Mouse (Mus musculus) CH12.LX (cell line): ENCODE results near the gene Ubtd2. TPM values are rescaled to one million over a fixed set of nuclear protein-coding genes. Genes with fewer than 3 reads are reported as not detected.

Source experiments
- DNase-seq: peaks from one replicate; pipeline ENCODE4 v3.0.0-alpha.2; 2013; ENCODE audit errors: extremely low read depth
- H3K27ac ChIP-seq: 2 replicates; pipeline ENCODE4 v1.5.1; 2012; ENCODE audit warnings: low read depth, mild to moderate bottlenecking, control low read depth, moderate library complexity; ENCODE audit not compliant: insufficient read depth
- H3K27me3 ChIP-seq: replicated peaks from 2 replicates; pipeline ENCODE3; 2012; ENCODE audit warnings: inconsistent platforms
- H3K36me3 ChIP-seq, 2 experiments: replicated peaks in 1 of 2; 2 replicates each; pipeline versions ENCODE3 to v1.6.1; 2012; ENCODE audit warnings: inconsistent platforms in 1 of 2, low read length in 1 of 2, mild to moderate bottlenecking in 1 of 2, mixed read lengths in 1 of 2, moderate library complexity in 1 of 2; ENCODE audit not compliant: control insufficient read depth in 1 of 2, insufficient read depth in 1 of 2
- H3K4me1 ChIP-seq, 2 experiments: 2 replicates each; pipeline ENCODE4 v1.6.1; 2012; ENCODE audit warnings: inconsistent platforms in 1 of 2, moderate library complexity in 1 of 2; ENCODE audit not compliant: insufficient read depth in 2 of 2, control insufficient read depth in 1 of 2
- H3K4me2 ChIP-seq: 2 replicates; pipeline ENCODE4 v1.6.1; 2012; ENCODE audit warnings: low read depth, mild to moderate bottlenecking, control low read depth; ENCODE audit not compliant: poor library complexity, insufficient read depth, severe bottlenecking
- H3K4me3 ChIP-seq, 3 experiments: fragments of 150-350 bp in 1 of 3; sonication (generic) in 1 of 3; replicated peaks in 1 of 3; 2 replicates each; pipeline versions ENCODE3 to v1.5.1; 2011 to 2012; ENCODE audit warnings: low read depth in 2 of 3, low read length in 2 of 3, mild to moderate bottlenecking in 2 of 3, moderate library complexity in 2 of 3, control low read depth in 1 of 3, improper control_type of control experiment in 1 of 3, inconsistent platforms in 1 of 3, mixed read lengths in 1 of 3; ENCODE audit not compliant: poor library complexity in 1 of 3
- H3K79me2 ChIP-seq: replicated peaks from 2 replicates; pipeline ENCODE4 v1.6.1; 2012; ENCODE audit warnings: mild to moderate bottlenecking, moderate library complexity; ENCODE audit not compliant: control insufficient read depth, poor library complexity, insufficient read depth, severe bottlenecking; ENCODE audit errors: extremely low read depth
- H3K9ac ChIP-seq: 2 replicates; pipeline ENCODE4 v1.6.1; 2012; ENCODE audit warnings: low read depth, mild to moderate bottlenecking, control low read depth, moderate library complexity; ENCODE audit not compliant: insufficient read depth
- H3K9me3 ChIP-seq: replicated peaks from 2 replicates; pipeline ENCODE3; 2012; ENCODE audit warnings: low read length, inconsistent platforms, mixed read lengths
- BHLHE40 ChIP-seq: IDR thresholded peaks from 2 replicates; pipeline ENCODE4 v1.6.1; 2011; ENCODE audit warnings: mild to moderate bottlenecking, low read depth, low read length, improper control_type of control experiment
- CHD1 ChIP-seq: IDR thresholded peaks from 2 replicates; pipeline ENCODE4 v1.6.1; 2012; ENCODE audit warnings: low read depth, low read length, improper control_type of control experiment, inconsistent platforms
- CTCF ChIP-seq, 2 experiments: IDR thresholded peaks in 1 of 2; conservative IDR thresholded peaks in 1 of 2; 2 replicates each; pipeline ENCODE4 v1.5.1; 2011 to 2012; ENCODE audit warnings: low read depth in 2 of 2, low read length in 2 of 2, improper control_type of control experiment in 1 of 2, inconsistent platforms in 1 of 2, mild to moderate bottlenecking in 1 of 2, moderate library complexity in 1 of 2
- E2F4 ChIP-seq: IDR thresholded peaks from 2 replicates; pipeline ENCODE4 v1.6.1; 2011; ENCODE audit warnings: low read depth, low read length, improper control_type of control experiment; ENCODE audit not compliant: insufficient replicate concordance
- ELF1 ChIP-seq: IDR thresholded peaks from 2 replicates; pipeline ENCODE4 v1.6.1; 2014; ENCODE audit warnings: low read depth, mild to moderate bottlenecking, inconsistent platforms, low read length, improper control_type of control experiment
- EP300 ChIP-seq: IDR thresholded peaks from 2 replicates; pipeline ENCODE4 v1.6.1; 2011; ENCODE audit warnings: low read length, improper control_type of control experiment
- ETS1 ChIP-seq: conservative IDR thresholded peaks from 2 replicates; pipeline ENCODE4 v1.6.1; 2012; ENCODE audit warnings: low read depth, mild to moderate bottlenecking, inconsistent platforms, low read length, improper control_type of control experiment, moderate library complexity
- GABPA ChIP-seq: IDR thresholded peaks from 2 replicates; pipeline ENCODE4 v1.6.1; 2012; ENCODE audit warnings: low read depth, low read length, improper control_type of control experiment, inconsistent platforms; ENCODE audit not compliant: insufficient replicate concordance
- HCFC1 ChIP-seq: IDR thresholded peaks from 2 replicates; pipeline ENCODE4 v1.6.1; 2012; ENCODE audit warnings: low read depth, mild to moderate bottlenecking, inconsistent platforms, low read length, improper control_type of control experiment
- JUN ChIP-seq: IDR thresholded peaks from 2 replicates; pipeline ENCODE4 v1.6.1; 2011; ENCODE audit warnings: low read depth, mild to moderate bottlenecking, low read length, improper control_type of control experiment, moderate library complexity; ENCODE audit not compliant: insufficient read depth
- KAT2A ChIP-seq: IDR thresholded peaks from 2 replicates; pipeline ENCODE4 v1.6.1; 2012; ENCODE audit warnings: low read length, improper control_type of control experiment, inconsistent platforms; ENCODE audit not compliant: insufficient replicate concordance
- MAX ChIP-seq: IDR thresholded peaks from 2 replicates; pipeline ENCODE4 v1.6.1; 2011; ENCODE audit warnings: low read length, improper control_type of control experiment
- MAZ ChIP-seq: IDR thresholded peaks from 2 replicates; pipeline ENCODE4 v1.6.1; 2012; ENCODE audit warnings: low read depth, mild to moderate bottlenecking, inconsistent platforms, low read length, improper control_type of control experiment, moderate library complexity
- MEF2A ChIP-seq: IDR thresholded peaks from 2 replicates; pipeline ENCODE4 v1.6.1; 2014; ENCODE audit warnings: low read depth, mild to moderate bottlenecking, inconsistent platforms, low read length, improper control_type of control experiment, borderline replicate concordance
- MXI1 ChIP-seq: IDR thresholded peaks from 2 replicates; pipeline ENCODE4 v1.6.1; 2011; ENCODE audit warnings: mild to moderate bottlenecking, low read depth, low read length, improper control_type of control experiment
- NELFE ChIP-seq: IDR thresholded peaks from 2 replicates; pipeline ENCODE4 v1.6.1; 2011; ENCODE audit warnings: low read depth, low read length, improper control_type of control experiment
- PAX5 ChIP-seq: IDR thresholded peaks from 2 replicates; pipeline ENCODE4 v1.6.1; 2012; ENCODE audit warnings: low read length, inconsistent platforms, mixed read lengths
- POLR2A ChIP-seq: IDR thresholded peaks from 2 replicates; pipeline ENCODE4 v1.6.1; 2011; ENCODE audit warnings: low read depth, mild to moderate bottlenecking, improper control_type of control experiment, low read length
- POLR2AphosphoS2 ChIP-seq: IDR thresholded peaks from 2 replicates; pipeline ENCODE4 v1.6.1; 2011; ENCODE audit warnings: low read depth, low read length, improper control_type of control experiment
- RAD21 ChIP-seq: IDR thresholded peaks from 2 replicates; pipeline ENCODE4 v1.6.1; 2011; ENCODE audit warnings: low read depth, mild to moderate bottlenecking, low read length, improper control_type of control experiment, moderate library complexity
- RCOR1 ChIP-seq: conservative IDR thresholded peaks from 2 replicates; pipeline ENCODE4 v1.6.1; 2012; ENCODE audit warnings: low read depth, mild to moderate bottlenecking, inconsistent platforms, low read length, improper control_type of control experiment
- SMC3 ChIP-seq: IDR thresholded peaks from 2 replicates; pipeline ENCODE4 v1.6.1; 2011; ENCODE audit warnings: low read depth, low read length, improper control_type of control experiment
- TBP ChIP-seq: conservative IDR thresholded peaks from 2 replicates; pipeline ENCODE4 v1.6.1; 2011; ENCODE audit warnings: low read depth, low read length, improper control_type of control experiment
- USF1 ChIP-seq: IDR thresholded peaks from 2 replicates; pipeline ENCODE4 v1.6.1; 2014; ENCODE audit warnings: low read depth, mild to moderate bottlenecking, inconsistent platforms, low read length, improper control_type of control experiment
- USF2 ChIP-seq: conservative IDR thresholded peaks from 2 replicates; pipeline ENCODE4 v1.6.1; 2011; ENCODE audit warnings: low read depth, low read length, improper control_type of control experiment
- ZC3H11A ChIP-seq: IDR thresholded peaks from 2 replicates; pipeline ENCODE4 v1.6.1; 2012; ENCODE audit warnings: low read depth, mild to moderate bottlenecking, inconsistent platforms, low read length, improper control_type of control experiment
- ZKSCAN1 ChIP-seq: IDR thresholded peaks from 2 replicates; pipeline ENCODE4 v1.6.1; 2012; ENCODE audit warnings: low read depth, inconsistent platforms, low read length, improper control_type of control experiment, borderline replicate concordance
- ZMIZ1 ChIP-seq: IDR thresholded peaks from 2 replicates; pipeline ENCODE4 v1.6.1; 2012; ENCODE audit warnings: low read depth, mild to moderate bottlenecking, inconsistent platforms, low read length, improper control_type of control experiment
- ZNF384 ChIP-seq: IDR thresholded peaks from 2 replicates; pipeline ENCODE4 v1.6.1; 2012; ENCODE audit warnings: low read depth, low read length, improper control_type of control experiment, inconsistent platforms
- dilution Hi-C: fragments of 300-500 bp; cut with MboI; formaldehyde crosslinking; loops from 2 replicates; pipeline ENCODE4 v1.14.3; 2020; ENCODE audit warnings: low sequenced_read_pairs; ENCODE audit not compliant: extremely low pct_unique_long_range_greater_than_20kb, extremely low pct_ligation_motif_present
- in situ Hi-C: fragments of 300-500 bp; cut with MboI; formaldehyde crosslinking; loops from 3 replicates; pipeline ENCODE4 v1.14.3; 2019; ENCODE audit warnings: low sequenced_read_pairs, low pct_ligation_motif_present, low pct_unique_long_range_greater_than_20kb, mixed read lengths
- polyA plus RNA-seq: library from polyadenylated mRNA; unstranded; fragments of >175 nt; gene quantifications from 2 replicates; pipeline ENCODE4 v1.2.1, GENCODE M21; 2012; ENCODE audit warnings: low read depth; ENCODE audit not compliant: insufficient read length
- total RNA-seq, 2 experiments: library from RNA; depleted of rRNA; stranded (reverse); fragments of 300-350 nt in 1 of 2; fragments of >200 nt in 1 of 2; gene quantifications; 2 replicates each; pipeline ENCODE4 v1.2.3; 2012 to 2014

Ubtd2 gene
- total and polyA plus RNA-seq, 3 experiments = 10.3 to 18.2 (median 17.8) TPM

GRCm38 (mm10) chr11:32542181-32542580 lies 87.0 kb downstream of the Ubtd2 start:
- DNase-seq = no peak
- in situ Hi-C loops (no loop called here), dilution Hi-C loops (no loop called here)
- peaks cover 37 to 98% of the 10 kb centered on the region in 2 experiments for H3K4me1 ChIP-seq
- H3K79me2 ChIP-seq = no peaks in the 10 kb centered on the region
- peak overlapping the region; percentile 76 for H3K4me2 ChIP-seq
- H3K27me3 ChIP-seq = no peaks in the 10 kb centered on the region
- no peaks in the 10 kb centered on the region for H3K9me3 ChIP-seq
- peak overlapping the region; percentile 58 for H3K9ac ChIP-seq
- H3K36me3 ChIP-seq = peaks cover 0 to 49% of the 10 kb centered on the region in 2 experiments
- peak overlapping the region in 2 of 3 experiments; percentile 8 to 34 for H3K4me3 ChIP-seq
- TF ChIP-seq NELFE (peak; percentile 31; the same call in 1 of the 2 replicates), MXI1 (no peak), RCOR1 (peak; percentile 49; the same call in 1 of the 2 replicates), CHD1 (0 out of 2 replicates have a peak, but pooled peaks have one; percentile 31), ZMIZ1 (0 out of 2 replicates have a peak, but pooled peaks have one; percentile 8), ETS1 (no peak; the same call in 1 of the 2 replicates)
- H3K27ac ChIP-seq = peak overlapping the region; percentile 92

GRCm38 (mm10) chr11:32542687-32543411 lies 87.7 kb downstream of the Ubtd2 start:
- Histone ChIP-seq H3K27ac (peak overlapping the region; percentile 92), H3K36me3 (peaks cover 0 to 56% of the 10 kb centered on the region in 2 experiments), H3K27me3 (no peaks in the 10 kb centered on the region), H3K4me1 (peaks cover 37 to 98% of the 10 kb centered on the region in 2 experiments), H3K4me3 (peak overlapping the region in 2 of 3 experiments; percentile 26 to 34), H3K79me2 (no peaks in the 10 kb centered on the region), H3K9ac (peak overlapping the region; percentile 76), H3K4me2 (peak overlapping the region; percentile 76), H3K9me3 (no peaks in the 10 kb centered on the region)
- in situ Hi-C loops = no loop called here
- dilution Hi-C loops = no loop called here
- DNase-seq = peak; percentile 96
- TF ChIP-seq ZMIZ1 = peak; percentile 56; the same call in 1 of the 2 replicates
- no peak for TF ChIP-seq JUN
- TF ChIP-seq USF2 = no peak
- TF ChIP-seq KAT2A = no peak
- TF ChIP-seq POLR2A = no peak
- peak; percentile 60; the same call in 1 of the 2 replicates for TF ChIP-seq HCFC1
- peak in 1 of 2 experiments; percentile 45; a peak in 2 of 4 replicates for TF ChIP-seq CTCF (conservative IDR thresholded peaks at IDR 0.05 in 1 of 2, IDR thresholded peaks at IDR 0.05 in 1 of 2; ENCODE audit: low read depth in 2 of 2, low read length in 2 of 2)
- peak; percentile 62; the same call in 1 of the 2 replicates for TF ChIP-seq NELFE
- TF ChIP-seq ZNF384 = peak; percentile 97
- TF ChIP-seq CHD1 = no peak
- TF ChIP-seq ETS1 = peak; percentile 83
- TF ChIP-seq RAD21 = peak; percentile 31
- no peak for TF ChIP-seq ZC3H11A
- TF ChIP-seq MAZ = peak; percentile 93
- no peak for TF ChIP-seq E2F4
- TF ChIP-seq BHLHE40 = peak; percentile 61
- no peak for TF ChIP-seq PAX5
- peak; percentile 62; the same call in 1 of the 2 replicates for TF ChIP-seq MAX
- TF ChIP-seq SMC3 = peak; percentile 49
- peak; percentile 62 for TF ChIP-seq ELF1
- no peak for TF ChIP-seq GABPA
- TF ChIP-seq USF1 = no peak
- TF ChIP-seq RCOR1 = peak; percentile 77
- TF ChIP-seq ZKSCAN1 = no peak
- TF ChIP-seq EP300 = peak; percentile 82; the same call in 1 of the 2 replicates
- TF ChIP-seq POLR2AphosphoS2 = peak; percentile 61; the same call in 1 of the 2 replicates
- no peak for TF ChIP-seq TBP
- TF ChIP-seq MEF2A = 0 out of 2 replicates have a peak, but pooled peaks have one; percentile 68
